Mouse (Mus musculus): ENCODE data around the gene Exosc5. TPM values are rescaled to one million over a fixed set of nuclear protein-coding genes. Genes with fewer than 3 reads are reported as not detected.

Gene Exosc5
- polyA plus RNA-seq, 1 experiment from 2014 or later = 39.5 TPM

GRCm38 (mm10) chr7:25706578-25707170, 47.7 kb downstream of the Exosc5 start:
- H3K9me3 ChIP-seq (ENCODE audit: control insufficient read depth, low read length) = no peaks in the 10 kb centered on the region
- no peak for ATAC-seq

GRCm38 (mm10) chr7:25707581-25708292, 48.8 kb downstream of the Exosc5 start:
- Histone ChIP-seq H3K9me3 (ENCODE audit: control insufficient read depth, low read length) (no peaks in the 10 kb centered on the region), H3K9ac (ENCODE audit: low read depth, low read length) (no peak overlapping the region), H3K36me3 (ENCODE audit: control insufficient read depth, insufficient read depth, low read length) (peaks cover 5% of the 10 kb centered on the region), H3K4me2 (ENCODE audit: low read length) (no peak overlapping the region; the same call in 1 of the 2 replicates), H3K4me1 (ENCODE audit: control insufficient read depth, insufficient read depth, low read depth, low read length) (peaks cover 12% of the 10 kb centered on the region), H3K27me3 (replicated peaks; ENCODE audit: control insufficient read depth, insufficient read depth, low read length) (no peaks in the 10 kb centered on the region), H3K27ac (ENCODE audit: low read depth, low read length) (no peak overlapping the region), H3K4me3 (ENCODE audit: low read length) (no peak overlapping the region)
- 67% methylated on average over 15 of the region's 15 CpGs for WGBS
- ATAC-seq = no peak

More at GRCm38 (mm10) chr7:25706578-25707170, 47.7 kb downstream of the Exosc5 start:
- peaks cover 12% of the 10 kb centered on the region for H3K4me1 ChIP-seq (ENCODE audit: control insufficient read depth, insufficient read depth, low read depth, low read length)
- H3K4me2 ChIP-seq (ENCODE audit: low read length) = no peak overlapping the region
- no peak overlapping the region for H3K4me3 ChIP-seq (ENCODE audit: low read length)
- no peak overlapping the region for H3K27ac ChIP-seq (ENCODE audit: low read depth, low read length)
- H3K27me3 ChIP-seq (replicated peaks; ENCODE audit: control insufficient read depth, insufficient read depth, low read length) = no peaks in the 10 kb centered on the region
- no peaks in the 10 kb centered on the region for H3K36me3 ChIP-seq (ENCODE audit: control insufficient read depth, insufficient read depth, low read length)
- WGBS = 60% methylated on average over 7 of the region's 7 CpGs
- no peak overlapping the region for H3K9ac ChIP-seq (ENCODE audit: low read depth, low read length)

DNA sequence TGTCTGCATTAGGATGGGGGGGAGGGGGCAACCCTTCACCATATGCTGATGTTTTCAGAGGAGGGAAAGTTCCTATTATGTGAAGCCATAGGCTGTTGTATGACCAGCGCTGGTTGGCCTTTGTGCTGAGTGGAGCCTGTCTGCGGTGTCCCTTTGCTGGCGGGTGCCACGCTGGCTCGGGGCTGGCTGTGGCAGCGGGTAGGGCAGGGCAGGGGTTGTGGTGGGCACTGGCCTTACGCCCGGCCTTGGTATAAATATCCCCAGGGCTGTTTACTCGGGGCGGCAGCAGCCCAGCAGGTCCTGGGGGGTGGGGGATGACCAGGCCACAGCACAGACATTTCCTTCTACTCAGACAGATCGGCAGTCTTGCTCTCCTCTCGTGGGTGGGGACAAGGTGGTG, 51.0 kb downstream of the Exosc5 start:
- Histone ChIP-seq H3K4me2 (ENCODE audit: low read length) (peak overlapping the region; percentile 21), H3K36me3 (ENCODE audit: control insufficient read depth, insufficient read depth, low read length) (peaks cover 22% of the 10 kb centered on the region), H3K9ac (ENCODE audit: low read depth, low read length) (peak overlapping the region; percentile 28), H3K27ac (ENCODE audit: low read depth, low read length) (no peak overlapping the region), H3K27me3 (replicated peaks; ENCODE audit: control insufficient read depth, insufficient read depth, low read length) (no peaks in the 10 kb centered on the region), H3K4me1 (ENCODE audit: control insufficient read depth, insufficient read depth, low read depth, low read length) (peaks cover 9% of the 10 kb centered on the region), H3K4me3 (ENCODE audit: low read length) (no peak overlapping the region), H3K9me3 (ENCODE audit: control insufficient read depth, low read length) (no peaks in the 10 kb centered on the region)
- peak; percentile 7; the same call in 1 of the 2 replicates for ATAC-seq
- WGBS = 9% methylated on average over 12 of the region's 12 CpGs

- Histone ChIP-seq H3K9ac (ENCODE audit: low read depth, low read length) (peak overlapping the region; percentile 28), H3K27me3 (replicated peaks; ENCODE audit: control insufficient read depth, insufficient read depth, low read length) (no peaks in the 10 kb centered on the region), H3K4me2 (ENCODE audit: low read length) (peak overlapping the region; percentile 21), H3K9me3 (ENCODE audit: control insufficient read depth, low read length) (no peaks in the 10 kb centered on the region), H3K4me3 (ENCODE audit: low read length) (no peak overlapping the region), H3K27ac (ENCODE audit: low read depth, low read length) (no peak overlapping the region), H3K4me1 (ENCODE audit: control insufficient read depth, insufficient read depth, low read depth, low read length) (peaks cover 9% of the 10 kb centered on the region), H3K36me3 (ENCODE audit: control insufficient read depth, insufficient read depth, low read length) (peaks cover 27% of the 10 kb centered on the region)
- ATAC-seq = 0 out of 2 replicates have a peak, but pooled peaks have one; percentile 34
- 0% methylated on average over 4 of the region's 7 CpGs for WGBS
Measured at GRCm38 (mm10) chr7:25710519-25711130, 51.7 kb downstream of the Exosc5 start.

DNA sequence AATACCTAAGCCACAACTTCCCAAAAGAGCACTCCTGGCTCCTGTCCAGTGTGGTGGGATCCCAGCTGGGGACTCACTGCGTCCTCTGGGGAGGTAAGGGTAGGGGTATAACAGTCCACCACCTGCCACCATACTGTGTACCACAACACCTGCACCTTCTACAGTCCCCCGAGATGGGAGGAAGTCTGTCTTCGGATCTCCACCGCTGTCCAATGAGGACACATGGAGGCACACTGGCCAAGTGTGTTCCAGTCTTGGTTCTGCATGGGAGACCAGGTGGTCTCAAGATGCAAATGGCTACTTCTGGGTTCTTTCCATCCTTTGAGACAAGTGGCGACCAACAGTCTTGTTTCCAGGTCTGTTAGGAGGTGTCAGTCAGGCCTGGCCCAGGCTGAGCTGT, 52.2 kb downstream of the Exosc5 start:
- H3K9ac ChIP-seq (ENCODE audit: low read depth, low read length) = no peak overlapping the region
- 74% methylated on average over 5 of the region's 5 CpGs for WGBS
- H3K4me2 ChIP-seq (ENCODE audit: low read length) = no peak overlapping the region
- H3K27ac ChIP-seq (ENCODE audit: low read depth, low read length) = no peak overlapping the region
- ATAC-seq = no peak
- H3K9me3 ChIP-seq (ENCODE audit: control insufficient read depth, low read length) = no peaks in the 10 kb centered on the region
- H3K4me1 ChIP-seq (ENCODE audit: control insufficient read depth, insufficient read depth, low read depth, low read length) = peaks cover 9% of the 10 kb centered on the region
- H3K4me3 ChIP-seq (ENCODE audit: low read length) = no peak overlapping the region
- no peaks in the 10 kb centered on the region for H3K27me3 ChIP-seq (replicated peaks; ENCODE audit: control insufficient read depth, insufficient read depth, low read length)
- peaks cover 32% of the 10 kb centered on the region for H3K36me3 ChIP-seq (ENCODE audit: control insufficient read depth, insufficient read depth, low read length)

- no peak for ATAC-seq
- Histone ChIP-seq H3K9ac (ENCODE audit: low read depth, low read length) (no peak overlapping the region; the same call in 1 of the 2 replicates), H3K9me3 (ENCODE audit: control insufficient read depth, low read length) (no peaks in the 10 kb centered on the region), H3K4me2 (ENCODE audit: low read length) (no peak overlapping the region), H3K36me3 (ENCODE audit: control insufficient read depth, insufficient read depth, low read length) (peaks cover 32% of the 10 kb centered on the region), H3K27me3 (replicated peaks; ENCODE audit: control insufficient read depth, insufficient read depth, low read length) (no peaks in the 10 kb centered on the region), H3K27ac (ENCODE audit: low read depth, low read length) (0 out of 2 replicates have a peak overlapping the region, but pooled peaks have one; percentile 29), H3K4me1 (ENCODE audit: control insufficient read depth, insufficient read depth, low read depth, low read length) (peaks cover 9% of the 10 kb centered on the region), H3K4me3 (ENCODE audit: low read length) (no peak overlapping the region)
- 27% methylated on average over 7 of the region's 7 CpGs for WGBS
Measured at GRCm38 (mm10) chr7:25711731-25712197, 52.8 kb downstream of the Exosc5 start.

DNA sequence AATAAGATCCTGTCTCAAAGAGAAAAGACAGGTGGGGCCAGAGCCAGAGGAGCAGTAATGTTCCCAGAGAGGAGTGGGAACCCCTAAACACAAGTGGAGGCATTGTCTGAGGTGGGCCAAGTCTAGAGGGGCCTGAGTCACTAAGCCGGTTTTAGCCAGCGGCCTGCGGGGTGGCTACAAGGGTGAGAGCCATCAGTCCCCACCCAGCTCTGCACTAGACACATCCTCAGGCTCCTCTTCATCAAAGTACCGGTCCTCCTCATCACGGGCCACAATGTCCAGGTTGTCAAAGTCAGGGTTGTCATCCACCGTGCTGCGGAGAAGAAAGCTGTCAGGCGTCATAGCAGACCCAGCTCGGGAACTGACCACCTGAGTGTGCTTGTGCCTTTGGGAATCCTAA, 53.8 kb downstream of the Exosc5 start:
- H3K27ac ChIP-seq (ENCODE audit: low read depth, low read length) = no peak overlapping the region
- H3K36me3 ChIP-seq (ENCODE audit: control insufficient read depth, insufficient read depth, low read length) = peaks cover 32% of the 10 kb centered on the region
- 85% methylated on average over 9 of the region's 9 CpGs for WGBS

GRCm38 (mm10) chr7:25714581-25714980, 55.6 kb downstream of the Exosc5 start:
- Histone ChIP-seq H3K36me3 (ENCODE audit: control insufficient read depth, insufficient read depth, low read length) (peaks cover 32% of the 10 kb centered on the region), H3K9ac (ENCODE audit: low read depth, low read length) (no peak overlapping the region), H3K27me3 (replicated peaks; ENCODE audit: control insufficient read depth, insufficient read depth, low read length) (no peaks in the 10 kb centered on the region), H3K9me3 (ENCODE audit: control insufficient read depth, low read length) (no peaks in the 10 kb centered on the region), H3K4me2 (ENCODE audit: low read length) (no peak overlapping the region), H3K27ac (ENCODE audit: low read depth, low read length) (no peak overlapping the region), H3K4me1 (ENCODE audit: control insufficient read depth, insufficient read depth, low read depth, low read length) (peaks cover 24% of the 10 kb centered on the region), H3K4me3 (ENCODE audit: low read length) (no peak overlapping the region)
- WGBS = 92% methylated on average over 8 of the region's 8 CpGs
- no peak for ATAC-seq

More for the DNA sequence above, 53.8 kb downstream of the Exosc5 start:
- no peak overlapping the region for H3K4me2 ChIP-seq (ENCODE audit: low read length)
- H3K9me3 ChIP-seq (ENCODE audit: control insufficient read depth, low read length) = no peaks in the 10 kb centered on the region
- H3K4me1 ChIP-seq (ENCODE audit: control insufficient read depth, insufficient read depth, low read depth, low read length) = peaks cover 14% of the 10 kb centered on the region
- ATAC-seq = no peak
- H3K4me3 ChIP-seq (ENCODE audit: low read length) = no peak overlapping the region
- no peak overlapping the region for H3K9ac ChIP-seq (ENCODE audit: low read depth, low read length)
- H3K27me3 ChIP-seq (replicated peaks; ENCODE audit: control insufficient read depth, insufficient read depth, low read length) = no peaks in the 10 kb centered on the region

DNA sequence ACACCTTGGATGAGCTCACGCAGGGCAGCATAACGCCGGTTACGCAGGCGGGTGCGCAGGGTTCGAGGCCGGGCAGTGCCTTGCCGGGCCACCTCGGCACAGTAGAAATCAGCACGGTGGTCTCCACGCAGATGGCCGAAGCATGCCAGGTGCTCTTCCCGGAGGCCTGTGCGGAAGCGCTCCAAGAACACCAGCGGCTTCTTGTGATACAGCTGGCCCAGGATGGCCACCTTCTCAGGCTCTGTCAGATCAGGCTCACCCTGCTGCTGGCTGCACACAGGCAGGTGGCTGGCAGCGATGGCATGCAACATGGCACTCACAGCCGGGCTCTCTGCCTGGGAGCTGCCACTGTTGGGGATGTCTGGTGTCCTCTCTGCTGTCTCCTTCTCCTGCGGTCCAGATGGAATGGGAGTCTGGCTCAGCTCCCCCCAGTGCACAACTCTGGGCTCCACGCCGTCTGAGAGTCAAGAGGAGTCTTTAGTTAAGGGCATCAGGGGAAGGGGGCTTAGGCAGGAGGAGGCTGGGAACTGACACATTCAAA, 56.8 kb downstream of the Exosc5 start:
- Histone ChIP-seq H3K27ac (ENCODE audit: low read depth, low read length) (no peak overlapping the region), H3K4me1 (ENCODE audit: control insufficient read depth, insufficient read depth, low read depth, low read length) (peaks cover 19% of the 10 kb centered on the region), H3K4me2 (ENCODE audit: low read length) (no peak overlapping the region), H3K9ac (ENCODE audit: low read depth, low read length) (no peak overlapping the region), H3K27me3 (replicated peaks; ENCODE audit: control insufficient read depth, insufficient read depth, low read length) (no peaks in the 10 kb centered on the region), H3K9me3 (ENCODE audit: control insufficient read depth, low read length) (no peaks in the 10 kb centered on the region), H3K4me3 (ENCODE audit: low read length) (no peak overlapping the region), H3K36me3 (ENCODE audit: control insufficient read depth, insufficient read depth, low read length) (peaks cover 33% of the 10 kb centered on the region)
- 94% methylated on average over 22 of the region's 22 CpGs for WGBS
- no peak for ATAC-seq

Measured in hindbrain, embryonic 16.5 days (tissue).